Mouse (Mus musculus): ENCODE results near the gene Olfr1128.
"Not testable (repeated sequence)": the region's sequence is repeated elsewhere in the genome, so short reads cannot be mapped to it uniquely, and the experiment has no call there.

Olfr1128 gene

DNA sequence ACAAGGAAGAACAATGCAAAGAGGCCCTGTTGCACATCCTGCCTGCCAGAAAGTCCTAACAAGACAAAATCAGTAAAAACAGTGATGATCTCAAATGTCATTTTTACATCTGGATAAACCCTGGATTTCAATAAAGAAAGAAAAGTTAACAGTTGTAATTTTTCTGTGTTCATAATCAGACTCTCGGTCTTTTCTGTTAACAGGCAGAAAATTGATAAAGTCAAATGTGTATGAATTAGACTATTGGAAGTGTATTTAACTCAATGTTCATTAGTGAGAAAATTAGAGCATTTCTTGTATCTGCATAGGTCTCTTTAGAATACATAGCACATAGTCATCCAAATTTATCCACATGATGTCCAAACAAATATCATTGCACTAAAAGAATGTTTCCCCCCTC lies at the start of gene Olfr1128:
Gene Olfr1128 (minus strand): TSS at position 101 of the 400 bp plus-strand sequence.
- DNase-seq (ENCODE audit: low spot score in 2 of 2), result no peak

DNA sequence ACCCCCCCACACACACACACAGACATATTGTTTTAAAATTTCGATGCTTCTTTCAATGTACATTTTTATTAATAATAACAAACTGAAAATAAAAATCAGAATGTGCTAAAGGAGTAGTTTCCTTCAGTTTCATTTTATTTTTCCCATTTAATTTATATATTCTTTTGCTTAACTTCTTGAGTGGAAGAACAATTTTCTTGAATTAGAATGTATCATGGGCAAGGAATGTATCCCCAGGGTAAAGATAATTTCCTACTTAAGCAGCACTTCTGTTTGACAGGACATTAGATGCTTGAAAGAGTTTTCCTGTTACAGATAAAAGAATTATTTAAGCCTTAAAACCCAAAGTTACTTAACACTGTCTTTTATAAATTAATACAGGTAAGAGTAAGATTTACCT lies 28.3 kb upstream of the Olfr1128 start, which contains the start of gene Olfr1129:
Gene Olfr1129 (plus strand): TSS at position 301 of the 400 bp plus-strand sequence.
- not testable (repeated sequence) for DNase-seq (ENCODE audit: low spot score in 2 of 2)

DNA sequence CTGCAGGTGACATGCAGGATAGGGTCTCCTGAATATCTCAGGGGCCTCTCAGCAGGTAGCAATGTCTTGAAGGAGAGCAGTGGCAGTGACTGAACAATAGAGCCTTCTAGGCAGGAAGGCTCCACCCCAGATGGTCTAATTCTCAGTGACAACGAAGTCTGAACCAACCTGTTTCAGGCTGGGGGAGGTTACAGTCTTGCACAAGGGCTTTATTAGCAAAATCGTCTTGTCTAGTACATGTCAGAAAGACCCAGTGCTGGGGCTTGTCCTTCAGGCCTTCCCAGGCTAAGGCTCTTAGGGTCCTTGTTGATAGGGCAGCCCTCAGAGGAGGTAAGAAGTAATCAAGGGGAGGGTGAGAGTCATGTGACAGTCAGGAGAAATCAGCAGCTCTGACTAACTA lies 10.5 kb downstream of the Olfr1128 start:
- DNase-seq (ENCODE audit: low spot score in 2 of 2), result no peak

DNA sequence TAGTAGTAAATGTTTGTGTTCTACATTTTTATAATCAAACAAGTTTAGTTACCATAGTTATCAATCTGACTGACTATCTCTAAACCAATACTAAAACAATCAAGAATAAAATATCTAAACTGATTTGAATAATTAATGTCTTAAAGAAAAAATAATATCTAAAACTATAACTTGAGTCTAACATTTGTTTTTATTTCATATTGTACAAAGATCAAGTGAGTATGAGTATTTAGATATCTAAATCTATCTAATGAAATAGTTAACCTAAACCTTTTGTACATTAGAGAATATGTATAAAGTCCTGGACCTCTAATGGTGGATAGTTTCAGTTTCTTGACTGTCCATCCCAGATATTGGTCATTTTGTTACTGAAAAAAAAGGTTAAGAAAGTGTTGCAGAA lies 13.8 kb downstream of the Olfr1128 start, which contains the start of gene Olfr153:
Gene Olfr153 (plus strand): TSS at position 301 of the 400 bp plus-strand sequence.
- DNase-seq (ENCODE audit: low spot score in 2 of 2), result no peak

DNA sequence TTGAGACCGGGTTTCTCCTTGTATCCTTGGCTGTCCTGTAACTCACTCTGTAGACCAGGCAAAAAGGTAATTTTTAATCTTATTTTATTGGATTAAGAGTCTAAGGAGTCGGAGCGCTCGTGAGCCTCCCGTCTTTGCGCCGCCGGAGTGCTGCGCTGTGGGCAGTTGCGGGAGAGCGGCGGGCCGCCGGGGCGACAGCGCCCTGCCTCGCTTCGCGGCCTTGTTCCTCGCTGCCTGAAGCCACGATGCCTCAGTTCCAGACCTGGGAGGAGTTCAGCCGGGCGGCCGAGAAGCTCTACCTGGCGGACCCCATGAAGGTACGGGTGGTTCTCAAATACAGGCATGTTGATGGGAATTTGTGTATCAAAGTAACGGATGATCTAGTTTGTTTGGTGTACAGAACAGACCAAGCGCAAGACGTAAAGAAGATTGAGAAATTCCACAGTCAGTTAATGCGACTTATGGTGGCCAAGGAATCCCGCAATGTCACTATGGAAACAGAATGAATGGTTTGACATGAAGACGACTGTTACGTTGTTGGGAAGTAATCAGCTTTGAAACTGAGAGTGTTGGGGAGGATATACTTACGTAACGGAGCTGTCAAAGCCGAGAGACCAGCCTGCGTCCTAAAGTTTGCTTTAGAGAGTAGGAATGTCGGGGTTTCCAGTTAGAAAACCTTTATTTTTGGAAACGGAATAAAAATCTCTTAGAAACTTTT lies 19.3 kb downstream of the Olfr1128 start:
- DNase-seq (ENCODE audit: low spot score in 2 of 2), result not testable (repeated sequence)

DNA sequence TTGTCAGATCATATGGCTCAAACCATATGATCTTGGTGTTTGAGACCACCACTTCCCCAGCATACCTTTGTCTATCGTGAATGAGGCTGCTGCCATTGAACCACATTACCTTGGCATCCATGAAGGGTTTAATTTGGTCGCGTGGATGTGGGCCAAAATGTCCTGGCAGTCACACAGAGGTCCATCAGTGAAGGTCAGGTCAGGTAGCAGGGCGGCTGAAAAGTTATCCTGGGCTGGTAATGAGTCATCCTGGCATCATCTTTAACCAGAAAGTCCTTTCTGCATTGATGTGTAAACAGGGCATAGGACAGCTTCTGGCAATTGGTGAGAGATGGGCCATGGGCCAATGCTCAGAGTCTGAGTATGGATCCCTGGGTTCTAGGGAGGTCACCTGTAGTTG lies 24.7 kb downstream of the Olfr1128 start:
- no peak for DNase-seq (ENCODE audit: low spot score in 2 of 2)

DNA sequence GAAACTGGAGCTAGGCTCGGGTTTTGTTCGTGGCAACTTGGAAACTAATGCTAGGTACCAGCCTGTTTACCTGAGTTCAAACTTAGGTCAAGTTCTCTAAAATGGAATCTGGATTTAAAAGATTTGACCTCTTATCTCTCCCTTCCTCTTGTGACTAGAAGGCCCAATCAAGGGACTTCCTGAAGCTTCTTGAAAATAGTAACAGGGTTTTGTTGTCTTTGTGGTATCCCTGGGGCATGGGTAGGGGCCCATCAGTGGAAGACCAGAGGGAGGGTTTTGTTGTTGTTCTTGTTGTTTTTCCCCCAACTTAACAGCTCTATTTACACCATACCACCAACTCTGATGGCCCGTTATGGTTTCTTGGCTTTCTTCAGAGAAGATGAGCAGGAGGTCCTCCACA lies 28.8 kb downstream of the Olfr1128 start:
- no peak for DNase-seq (ENCODE audit: low spot score in 2 of 2)

DNA sequence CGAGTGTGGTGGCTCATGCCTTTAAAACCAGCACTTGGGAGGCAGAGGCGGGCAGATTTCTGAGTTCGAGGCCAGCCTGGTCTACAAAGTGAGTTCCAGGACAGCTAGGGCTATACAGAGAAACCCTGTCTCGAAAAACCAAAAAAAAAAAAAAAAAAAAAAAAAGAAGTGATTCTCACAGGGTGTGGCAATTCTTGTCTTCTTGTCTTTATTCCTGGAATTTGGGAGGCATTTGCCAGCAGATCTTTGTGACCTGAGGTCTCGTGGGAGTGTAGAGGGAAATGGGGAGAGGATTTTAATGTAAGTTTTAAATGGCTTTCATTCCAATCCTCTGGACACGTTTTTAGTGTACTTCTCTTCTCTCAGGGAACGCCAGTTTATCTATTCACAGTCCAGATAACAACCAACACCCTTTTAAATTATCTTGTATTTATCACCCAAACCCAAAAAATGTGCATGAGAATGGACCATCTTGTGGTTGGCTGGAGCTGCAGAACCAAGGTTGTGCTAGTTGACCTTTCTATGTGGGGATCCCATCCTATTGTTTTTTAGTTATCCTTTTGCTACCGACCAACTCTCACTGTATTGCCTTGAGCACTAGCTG lies 29.8 kb downstream of the Olfr1128 start:
- no peak for DNase-seq (ENCODE audit: low spot score in 2 of 2)

DNA sequence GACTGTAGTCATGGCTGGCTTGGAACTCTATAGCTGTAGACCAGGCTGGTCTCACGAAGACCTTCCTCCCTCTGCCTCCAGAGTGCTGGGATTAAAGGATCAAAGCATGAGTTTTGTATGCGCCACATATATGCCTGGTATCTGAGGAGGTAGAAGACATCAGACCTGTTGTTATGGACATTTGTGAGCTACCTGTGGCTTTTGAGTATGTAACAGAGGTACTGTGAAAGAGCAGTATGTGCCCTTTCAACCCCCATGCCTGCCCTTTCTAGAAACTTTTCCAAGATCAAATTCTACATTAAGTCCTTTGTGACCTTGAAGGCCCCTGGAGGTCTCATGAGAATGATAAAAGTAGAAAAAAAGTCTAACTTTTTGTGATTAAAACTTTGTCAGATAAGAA lies 30.3 kb downstream of the Olfr1128 start:
- DNase-seq (ENCODE audit: low spot score in 2 of 2), result no peak

DNA sequence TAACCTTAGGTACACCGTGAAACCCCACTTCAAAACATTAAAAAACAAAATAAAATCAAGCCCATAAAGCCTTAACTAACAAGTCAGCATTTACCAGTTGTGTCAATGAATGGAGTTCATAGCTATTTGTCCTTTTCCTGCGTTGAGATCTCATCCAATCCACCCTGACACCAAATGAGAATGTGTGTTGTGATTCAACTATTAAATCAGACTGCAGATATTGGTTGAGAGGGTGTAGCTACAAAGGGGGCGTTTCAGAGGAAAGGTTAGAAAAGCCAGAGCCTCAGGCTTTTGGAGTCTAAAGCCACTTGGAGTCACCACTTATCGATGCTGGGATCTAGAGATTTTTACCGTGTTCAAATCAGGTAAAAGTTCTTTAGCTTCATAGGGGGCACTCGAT lies 39.1 kb downstream of the Olfr1128 start, which contains the start of gene Pramel6:
Gene Pramel6 (plus strand): TSS at position 301 of the 400 bp plus-strand sequence.
- no peak for DNase-seq (ENCODE audit: low spot score in 2 of 2)

DNA sequence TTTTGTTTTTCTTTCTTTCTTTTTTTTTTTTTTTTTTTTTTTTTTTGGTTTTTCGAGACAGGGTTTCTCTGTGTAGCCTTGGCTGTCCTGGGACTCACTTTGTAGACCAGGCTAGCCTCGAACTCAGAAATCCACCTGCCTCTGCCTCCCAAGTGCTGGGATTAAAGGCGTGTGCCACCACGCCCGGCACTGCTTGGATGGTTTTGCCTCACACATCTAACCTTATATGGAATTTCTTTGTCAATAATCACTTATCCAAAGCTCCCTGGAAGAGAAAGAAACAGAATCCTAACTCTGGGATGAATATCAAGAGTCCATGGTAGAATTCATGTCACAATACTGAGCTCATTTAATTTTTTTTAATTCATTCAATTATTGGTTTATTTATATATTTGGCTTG lies 48.3 kb downstream of the Olfr1128 start, which contains the start of gene Pramel7:
Gene Pramel7 (minus strand): TSS at position 101 of the 400 bp plus-strand sequence.
- not testable (repeated sequence) for DNase-seq (ENCODE audit: low spot score in 2 of 2)
